Mouse (Mus musculus) brain, embryonic 14.5 days (tissue): ENCODE measurements around the gene L3mbtl2.

ENCODE experiments used
- CTCF ChIP-seq: fragments of 200-500 bp; IDR thresholded peaks from 2 replicates; pipeline ENCODE4 v1.5.1; 2012; ENCODE audit warnings: inconsistent platforms, mild to moderate bottlenecking, moderate library complexity, borderline replicate concordance; ENCODE audit not compliant: insufficient read depth, insufficient read length; ENCODE audit errors: extremely low read depth
- POLR2A ChIP-seq: fragments of 200-500 bp; IDR thresholded peaks from 2 replicates; pipeline ENCODE4 v1.6.1; 2012; ENCODE audit warnings: mild to moderate bottlenecking, inconsistent platforms, borderline replicate concordance; ENCODE audit not compliant: poor library complexity, insufficient read depth, insufficient read length, severe bottlenecking; ENCODE audit errors: extremely low read depth

DNA sequence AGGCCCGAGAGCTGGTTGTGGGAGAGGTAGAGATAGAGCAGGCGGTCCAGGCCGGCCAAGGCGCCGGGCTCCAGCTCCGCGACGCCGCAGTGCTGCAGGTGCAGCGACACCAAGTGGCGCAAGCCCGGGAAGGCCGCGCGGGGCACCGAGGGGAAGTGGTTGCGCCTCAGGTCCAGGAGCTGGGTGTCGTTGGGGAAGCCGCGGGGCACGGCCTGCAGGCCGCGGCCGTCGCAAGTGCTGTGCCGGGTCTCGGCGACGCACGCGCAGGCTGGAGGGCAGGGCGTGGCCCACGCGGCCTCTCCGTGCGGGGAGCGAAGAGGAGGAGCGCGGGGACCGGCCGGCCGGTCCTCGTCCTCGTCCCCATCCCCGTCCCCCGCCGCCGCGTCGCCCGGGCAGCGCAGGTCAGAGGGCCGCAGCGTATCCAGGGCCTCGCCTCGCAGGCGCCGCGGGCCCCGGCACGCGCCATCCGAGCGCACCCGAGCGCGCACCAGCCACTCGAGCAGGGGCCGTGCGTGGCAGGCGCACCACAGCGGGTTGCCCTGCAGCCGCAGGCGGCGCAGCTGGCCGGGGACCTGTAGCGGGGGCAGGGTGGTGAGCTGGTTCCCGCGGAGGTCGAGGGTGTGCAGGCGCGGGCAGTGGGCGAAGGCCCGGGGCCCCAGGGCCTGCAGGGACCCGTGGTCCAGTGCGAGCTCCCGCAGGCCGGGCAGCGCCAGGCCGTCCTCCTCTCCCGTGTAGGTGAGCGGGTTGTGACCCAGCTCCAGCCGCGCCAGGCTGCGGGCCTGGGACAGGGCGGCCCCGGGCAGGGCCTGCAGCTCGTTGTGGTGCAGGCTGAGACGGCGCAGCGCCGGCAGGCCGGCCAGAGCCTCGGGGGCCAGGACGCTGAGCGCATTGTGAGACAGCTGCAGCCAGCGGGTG lies 30.5 kb downstream of the L3mbtl2 start:
- TF ChIP-seq CTCF (peak; percentile 69), POLR2A (no peak; the same call in 1 of the 2 replicates)
